Mouse (Mus musculus) left cerebral cortex, adult 18-20 months (tissue): ENCODE data around the gene Bicd2. TPM values are rescaled to one million over a fixed set of nuclear protein-coding genes. Genes with fewer than 3 reads are reported as not detected.

ENCODE experiments used
- DNase-seq, 2 experiments: peaks; one replicate each; pipeline ENCODE4 v3.0.0; 2021 to 2022; ENCODE audit warnings: low spot score in 2 of 2, mixed read lengths in 1 of 2
- total RNA-seq, 2 experiments: library from RNA; stranded (reverse); gene quantifications; 2 replicates each; pipeline ENCODE4 v1.2.3; 2021

Gene Bicd2
- total RNA-seq, 2 experiments from 2014 or later: 46.4 to 48.6 TPM

GRCm38 (mm10) chr13:49322739-49323138 is 18.6 kb upstream of the Bicd2 start:
- peak; percentile 64 to 83 for DNase-seq

GRCm38 (mm10) chr13:49324871-49325270 is 16.5 kb upstream of the Bicd2 start:
- DNase-seq: no peak

- DNase-seq: peak; percentile 55 to 71
These were observed 14.9 kb upstream of the Bicd2 start for GRCm38 (mm10) chr13:49326246-49327206.

GRCm38 (mm10) chr13:49328101-49328500 is 13.3 kb upstream of the Bicd2 start:
- DNase-seq: no peak

- DNase-seq: no peak
These were observed 8.1 kb upstream of the Bicd2 start for GRCm38 (mm10) chr13:49333250-49333649.

GRCm38 (mm10) chr13:49335077-49335982 is 6.1 kb upstream of the Bicd2 start:
- no peak for DNase-seq

- DNase-seq: peak; percentile 55 to 69
These were observed 2.4 kb upstream of the Bicd2 start for GRCm38 (mm10) chr13:49338893-49339546.

- no peak for DNase-seq
These were observed 692 bp downstream of the Bicd2 start for GRCm38 (mm10) chr13:49341831-49342722.

- DNase-seq: no peak
These were observed 1.3 kb downstream of the Bicd2 start for GRCm38 (mm10) chr13:49342723-49343100.

- DNase-seq: no peak
These were observed 3.2 kb downstream of the Bicd2 start for GRCm38 (mm10) chr13:49344567-49344966.

GRCm38 (mm10) chr13:49345476-49345875 is 4.1 kb downstream of the Bicd2 start:
- DNase-seq: no peak

GRCm38 (mm10) chr13:49348522-49348921 is 7.1 kb downstream of the Bicd2 start:
- DNase-seq: no peak

GRCm38 (mm10) chr13:49349335-49349734 is 8.0 kb downstream of the Bicd2 start:
- no peak for DNase-seq

GRCm38 (mm10) chr13:49349836-49350505 is 8.6 kb downstream of the Bicd2 start:
- no peak for DNase-seq

GRCm38 (mm10) chr13:49352581-49353159 is 11.3 kb downstream of the Bicd2 start:
- no peak for DNase-seq

- no peak for DNase-seq
These were observed 12.0 kb downstream of the Bicd2 start for GRCm38 (mm10) chr13:49353422-49353821.

GRCm38 (mm10) chr13:49353991-49354507 is 12.7 kb downstream of the Bicd2 start:
- no peak for DNase-seq

- DNase-seq: no peak
These were observed 14.2 kb downstream of the Bicd2 start for GRCm38 (mm10) chr13:49355461-49356061.

GRCm38 (mm10) chr13:49356090-49356489 is 14.7 kb downstream of the Bicd2 start:
- DNase-seq: no peak
